Mouse (Mus musculus) midbrain, embryonic 11.5 days (tissue): ENCODE results near the gene Gm5868. TPM values are rescaled to one million over a fixed set of nuclear protein-coding genes. Genes with fewer than 3 reads are reported as not detected.

Source experiments
- ATAC-seq: fragments of 200-750 bp; cut with Nextera tagmentation; 2 replicates; pipeline ENCODE4 v1.8.0; 2017; ENCODE audit warnings: moderate TSS enrichment, moderate library complexity; ENCODE audit not compliant: low FRiP score
- DNase-seq: peaks from one replicate; pipeline ENCODE4 v3.0.0; 2015; ENCODE audit warnings: low spot score; ENCODE audit errors: missing footprints
- H3K27ac ChIP-seq: fragments of 300-500 bp; sonication (generic); 2 replicates; pipeline ENCODE4 v1.5.1; 2014; ENCODE audit warnings: low read depth, low read length
- H3K27me3 ChIP-seq: fragments of 300-500 bp; sonication (generic); 2 replicates; pipeline ENCODE4 v1.6.1; 2014; ENCODE audit warnings: mild to moderate bottlenecking, low read length, moderate library complexity, mixed read lengths; ENCODE audit not compliant: control insufficient read depth, insufficient read depth
- H3K36me3 ChIP-seq: fragments of 300-500 bp; sonication (generic); 2 replicates; pipeline ENCODE4 v1.6.1; 2014; ENCODE audit warnings: mild to moderate bottlenecking, low read length, moderate library complexity, mixed read lengths; ENCODE audit not compliant: control insufficient read depth, insufficient read depth
- H3K4me1 ChIP-seq: fragments of 300-500 bp; sonication (generic); 2 replicates; pipeline ENCODE4 v1.6.1; 2014; ENCODE audit warnings: low read length; ENCODE audit not compliant: control insufficient read depth, insufficient read depth
- H3K4me2 ChIP-seq: fragments of 300-500 bp; sonication (generic); 2 replicates; pipeline ENCODE4 v1.6.1; 2014; ENCODE audit warnings: mild to moderate bottlenecking, moderate library complexity
- H3K4me3 ChIP-seq: fragments of 300-500 bp; sonication (generic); 2 replicates; pipeline ENCODE4 v1.5.1; 2014; ENCODE audit warnings: low read depth, low read length
- H3K9ac ChIP-seq: fragments of 300-500 bp; sonication (generic); 2 replicates; pipeline ENCODE4 v1.6.1; 2014; ENCODE audit warnings: low read length
- H3K9me3 ChIP-seq: fragments of 300-500 bp; sonication (generic); 2 replicates; pipeline ENCODE4 v1.6.1; 2016; ENCODE audit warnings: low read length; ENCODE audit not compliant: control insufficient read depth
- WGBS: fragments of 180-500 bp; shearing (Covaris S2); extraction: QIAGEN DNeasy Blood & Tissue Kit; methylation state at CpG from one replicate; pipeline ENCODE4 v1.1.7; 2014; 5-methylcytosine and 5-hydroxymethylcytosine counted together
- polyA plus RNA-seq: library from polyadenylated mRNA; unstranded; fragments of >200 nt; fragmentation: Nextera tagmentation; extraction: Ambion mirVana; gene quantifications from 2 replicates; pipeline ENCODE4 v1.2.1, GENCODE M21; 2014

Gm5868 gene
- polyA plus RNA-seq, result 6.5 and 6.6 TPM in 2 replicates

DNA sequence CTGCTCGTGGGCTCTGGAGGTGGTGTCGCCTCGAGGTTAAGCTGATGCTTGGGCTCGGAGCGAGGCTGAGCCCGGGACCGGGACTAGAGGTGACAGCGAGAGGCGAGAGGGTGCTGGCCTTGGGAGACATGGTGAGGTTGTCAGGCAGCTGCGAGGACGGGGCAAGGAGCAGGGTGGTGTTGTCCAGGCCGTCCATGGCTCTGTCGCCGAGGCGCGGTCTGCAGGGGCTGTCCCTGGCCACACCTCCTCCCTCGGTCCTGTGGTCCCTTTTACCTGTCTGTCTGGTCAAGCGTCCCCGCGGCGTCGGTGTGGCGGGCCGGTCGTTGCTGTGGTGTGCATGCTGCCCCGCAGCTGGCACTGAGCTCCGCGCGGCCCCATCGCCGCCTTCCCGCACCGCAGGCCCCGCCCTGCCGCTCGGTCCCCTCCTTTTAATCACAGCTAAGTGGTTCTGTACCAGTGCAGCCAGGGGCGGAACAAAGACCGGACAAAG, at the start of gene Gm5868:
Gene Gm5868 (minus strand): TSS at position 360 of the 490 bp plus-strand sequence.
- Histone ChIP-seq H3K27ac (no peak within 1 kb of the TSS), H3K27me3 (no peaks in the 10 kb centered on the region), H3K4me3 (peak within 1 kb of the TSS; percentile 33), H3K36me3 (no peaks in the 10 kb centered on the region), H3K4me1 (no peaks in the 10 kb centered on the region; the same call in 1 of the 2 replicates), H3K9ac (peak within 1 kb of the TSS; percentile 20; the same call in 1 of the 2 replicates), H3K9me3 (no peaks in the 10 kb centered on the region), H3K4me2 (peak within 1 kb of the TSS; percentile 57)
- DNase-seq, result peak; percentile 90
- 3% methylated on average over 37 of the region's 38 CpGs for WGBS
- peak; percentile 86 for ATAC-seq

DNA sequence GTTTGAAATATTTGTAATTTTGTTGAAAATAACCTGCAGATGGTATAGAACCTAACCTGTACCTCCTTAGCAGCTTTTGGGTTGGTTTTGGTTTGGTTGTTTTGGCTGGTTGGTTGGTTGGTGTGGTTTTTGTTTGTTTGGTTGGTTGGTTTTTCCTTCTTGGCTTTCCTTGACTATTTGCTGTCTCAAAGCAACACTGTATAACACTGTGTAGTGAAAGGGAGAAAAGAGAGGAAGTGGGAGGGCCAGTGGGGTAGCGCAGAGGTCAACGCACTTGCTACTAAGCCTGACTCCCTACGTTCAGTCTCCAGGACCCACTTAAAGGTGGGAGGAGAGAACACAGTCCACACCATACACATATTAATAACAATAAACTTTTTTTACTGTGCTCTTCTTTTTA, 49.2 kb upstream of the Gm5868 start:
- ATAC-seq (no peak), DNase-seq (no peak)
- no peaks in the 10 kb centered on the region for H3K27me3 ChIP-seq
- H3K9me3 ChIP-seq, result no peaks in the 10 kb centered on the region
- H3K9ac ChIP-seq, result no peak overlapping the region
- no peak overlapping the region for H3K4me2 ChIP-seq
- H3K27ac ChIP-seq, result no peak overlapping the region
- WGBS, result 92% methylated on average over 3 of the region's 3 CpGs
- H3K4me3 ChIP-seq, result no peak overlapping the region
- H3K4me1 ChIP-seq, result no peaks in the 10 kb centered on the region
- no peaks in the 10 kb centered on the region for H3K36me3 ChIP-seq

DNA sequence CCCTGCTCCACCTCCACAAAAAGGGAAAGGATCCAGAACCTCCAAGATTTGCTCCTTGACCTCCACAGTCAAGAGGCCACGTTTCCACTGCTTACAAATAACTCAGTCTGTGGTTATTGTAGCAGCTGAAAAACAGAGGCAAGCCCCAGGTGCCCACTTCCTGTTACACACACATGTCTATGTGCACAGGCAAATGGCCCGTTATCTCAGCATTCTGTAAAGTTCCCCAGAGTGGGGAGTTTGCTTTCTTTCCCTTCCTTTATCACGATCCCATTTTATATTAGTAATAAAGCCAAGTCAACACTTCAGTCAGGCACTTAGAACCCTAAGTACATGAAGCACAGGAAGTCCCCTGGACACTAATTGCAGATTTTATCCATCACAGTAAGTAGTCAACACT, 48.8 kb upstream of the Gm5868 start:
- Histone ChIP-seq H3K4me3 (no peak overlapping the region), H3K4me2 (no peak overlapping the region), H3K27ac (no peak overlapping the region), H3K4me1 (no peaks in the 10 kb centered on the region), H3K36me3 (no peaks in the 10 kb centered on the region), H3K9me3 (no peaks in the 10 kb centered on the region), H3K9ac (no peak overlapping the region), H3K27me3 (no peaks in the 10 kb centered on the region)
- no peak for DNase-seq
- 73% methylated on average over 3 of the region's 3 CpGs for WGBS
- ATAC-seq, result no peak

DNA sequence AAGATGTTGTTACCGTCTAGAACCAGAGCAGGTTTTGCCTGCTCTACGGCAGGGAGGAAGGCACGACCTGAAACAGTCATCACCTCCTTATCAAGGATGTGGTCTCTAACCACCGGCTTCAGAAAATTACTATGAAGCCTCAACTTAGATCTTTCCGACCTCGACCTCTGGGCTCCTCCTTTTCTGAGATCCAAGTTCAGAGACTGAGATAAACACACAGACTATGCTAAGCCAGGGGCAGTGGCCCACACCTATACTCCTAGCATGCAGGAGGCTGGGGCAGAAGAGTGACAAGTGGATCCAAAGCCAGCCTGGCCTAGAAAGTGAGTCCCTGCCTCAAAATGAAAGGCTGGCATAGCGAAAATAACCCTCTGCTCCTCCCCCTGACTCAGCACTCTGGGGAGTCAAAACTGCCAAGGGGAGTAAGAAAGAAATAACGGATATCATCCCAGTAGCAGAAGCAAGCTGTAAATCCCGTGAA, 47.5 kb upstream of the Gm5868 start:
- DNase-seq (no peak), ATAC-seq (no peak)
- WGBS, result 86% methylated on average over 9 of the region's 9 CpGs
- Histone ChIP-seq H3K27me3 (no peaks in the 10 kb centered on the region), H3K9ac (no peak overlapping the region), H3K4me2 (no peak overlapping the region), H3K4me1 (no peaks in the 10 kb centered on the region), H3K4me3 (no peak overlapping the region), H3K36me3 (no peaks in the 10 kb centered on the region), H3K9me3 (no peaks in the 10 kb centered on the region), H3K27ac (no peak overlapping the region)

DNA sequence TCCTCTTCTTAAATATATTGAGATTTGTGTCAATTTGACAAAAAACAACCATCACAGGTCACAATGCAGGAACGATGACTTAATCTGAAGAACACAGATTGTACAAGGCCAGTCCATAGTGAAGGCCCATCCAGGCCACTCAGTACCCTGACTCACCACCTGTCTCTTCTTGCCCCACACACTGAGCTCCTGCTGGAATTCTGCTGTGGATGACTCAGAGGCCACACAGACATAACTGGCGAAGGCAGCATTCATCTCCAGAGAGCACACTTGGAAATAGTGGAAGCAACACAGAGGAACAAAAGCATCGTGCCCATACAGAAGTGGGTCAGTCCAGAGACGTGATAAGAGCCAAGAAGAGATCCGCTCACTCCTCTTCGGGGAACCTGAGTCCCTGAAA, 42.7 kb upstream of the Gm5868 start:
- ATAC-seq (no peak), DNase-seq (no peak)
- no peaks in the 10 kb centered on the region for H3K36me3 ChIP-seq
- 91% methylated on average over 6 of the region's 6 CpGs for whole genome bisulfite sequencing
- H3K27ac ChIP-seq, result no peak overlapping the region
- no peak overlapping the region for H3K4me2 ChIP-seq
- no peaks in the 10 kb centered on the region for H3K27me3 ChIP-seq
- no peak overlapping the region for H3K9ac ChIP-seq
- no peak overlapping the region for H3K4me3 ChIP-seq
- H3K9me3 ChIP-seq, result no peaks in the 10 kb centered on the region
- no peaks in the 10 kb centered on the region for H3K4me1 ChIP-seq

DNA sequence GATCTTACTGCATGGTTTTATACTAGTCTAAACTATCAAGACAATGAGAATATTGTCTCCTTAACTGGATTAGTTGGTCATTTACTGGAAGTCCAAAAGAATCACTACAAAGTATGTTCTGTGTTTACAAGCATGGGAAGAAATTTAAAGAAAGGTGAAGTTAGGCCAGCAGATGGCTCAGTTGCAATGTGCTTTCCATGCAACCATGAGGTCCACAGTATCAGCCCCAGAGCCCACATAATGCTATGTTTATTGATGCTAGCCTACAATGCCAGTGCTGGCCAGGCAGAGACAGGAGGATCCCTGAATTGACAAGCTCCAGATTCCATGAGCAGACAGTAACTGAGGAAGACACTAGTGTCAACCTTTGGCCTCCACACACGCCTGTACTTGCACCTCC, 33.7 kb upstream of the Gm5868 start:
- ATAC-seq, result no peak

DNA sequence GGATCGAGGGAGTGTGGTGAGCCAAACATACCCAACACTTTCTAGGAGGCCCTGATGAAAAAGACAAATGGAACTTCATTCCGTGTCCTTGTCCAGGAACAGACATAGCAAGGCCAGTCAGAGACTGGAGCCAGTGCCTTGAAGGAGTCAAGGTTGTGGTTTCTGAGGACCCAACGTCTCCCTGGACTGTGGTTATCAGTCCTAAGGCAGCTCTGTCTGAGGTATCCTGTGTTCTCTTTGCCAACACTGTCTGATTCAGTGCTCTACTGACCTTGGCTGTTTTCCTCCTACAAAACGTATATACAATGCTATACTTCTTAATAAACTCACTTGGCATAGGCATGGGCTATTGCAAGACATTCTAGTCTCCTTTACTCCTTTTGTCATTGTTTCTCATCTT, 30.1 kb upstream of the Gm5868 start:
- Histone ChIP-seq H3K4me1 (no peaks in the 10 kb centered on the region), H3K9me3 (no peaks in the 10 kb centered on the region), H3K36me3 (no peaks in the 10 kb centered on the region), H3K4me3 (no peak overlapping the region), H3K9ac (no peak overlapping the region), H3K27me3 (no peaks in the 10 kb centered on the region), H3K27ac (no peak overlapping the region), H3K4me2 (no peak overlapping the region)
- ATAC-seq (no peak), DNase-seq (no peak)
- 86% methylated on average over 4 of the region's 4 CpGs for WGBS

More for the DNA sequence above, 33.7 kb upstream of the Gm5868 start:
- Histone ChIP-seq H3K9ac (no peak overlapping the region), H3K9me3 (no peaks in the 10 kb centered on the region), H3K36me3 (no peaks in the 10 kb centered on the region), H3K4me1 (no peaks in the 10 kb centered on the region), H3K4me2 (no peak overlapping the region), H3K4me3 (no peak overlapping the region), H3K27ac (no peak overlapping the region), H3K27me3 (no peaks in the 10 kb centered on the region)
- WGBS, result 86% methylated on average over 1 of the region's 1 CpGs
- DNase-seq, result no peak

DNA sequence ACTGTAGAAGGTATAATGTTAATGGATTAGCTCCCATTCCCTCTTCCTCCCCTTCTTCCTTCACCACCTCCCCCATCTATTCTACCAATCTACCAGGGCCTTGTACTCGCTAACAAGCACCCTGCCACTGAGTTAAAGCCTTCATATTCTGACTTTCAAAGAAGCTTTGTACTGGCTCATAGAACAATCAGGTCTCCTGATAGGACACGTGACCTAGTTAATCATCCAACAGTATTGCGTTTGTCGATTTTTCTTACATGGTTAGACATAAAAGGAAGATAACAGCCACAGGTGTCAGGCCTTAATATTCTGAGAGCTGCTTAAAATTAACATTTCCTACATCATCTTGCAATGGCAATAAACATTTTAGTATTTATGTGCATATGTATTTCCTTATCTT, 15.8 kb upstream of the Gm5868 start:
- WGBS, result 90% methylated on average over 4 of the region's 4 CpGs

DNA sequence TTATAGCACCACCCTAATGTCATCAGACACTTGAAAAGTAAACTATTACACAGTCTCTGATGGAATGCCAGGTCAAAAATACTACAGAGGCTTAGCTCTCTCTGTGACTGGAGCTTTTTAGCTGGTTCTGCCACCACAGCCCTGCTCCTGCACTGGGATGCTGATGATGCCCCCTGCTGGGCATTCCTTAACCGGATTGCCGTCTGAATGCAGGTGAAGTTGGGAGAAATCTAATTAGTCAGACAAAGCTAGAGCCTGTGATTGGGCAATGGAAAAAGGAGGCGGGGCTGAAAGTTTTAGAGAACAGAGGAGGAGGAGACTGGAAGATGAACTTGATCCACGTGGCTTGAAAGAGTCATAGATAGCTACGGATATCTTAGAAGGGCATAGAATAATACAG, 13.7 kb upstream of the Gm5868 start:
- no peak overlapping the region for H3K4me2 ChIP-seq
- DNase-seq (no peak), ATAC-seq (peak; percentile 65)
- H3K4me3 ChIP-seq, result no peak overlapping the region
- no peak overlapping the region for H3K9ac ChIP-seq
- no peaks in the 10 kb centered on the region for H3K4me1 ChIP-seq
- H3K36me3 ChIP-seq, result no peaks in the 10 kb centered on the region
- H3K9me3 ChIP-seq, result no peaks in the 10 kb centered on the region
- no peak overlapping the region for H3K27ac ChIP-seq
- 13% methylated on average over 5 of the region's 5 CpGs for WGBS
- H3K27me3 ChIP-seq, result no peaks in the 10 kb centered on the region

More for the DNA sequence above, 15.8 kb upstream of the Gm5868 start:
- Histone ChIP-seq H3K27me3 (no peaks in the 10 kb centered on the region), H3K9ac (no peak overlapping the region), H3K4me1 (no peaks in the 10 kb centered on the region), H3K36me3 (no peaks in the 10 kb centered on the region), H3K4me2 (no peak overlapping the region), H3K4me3 (no peak overlapping the region), H3K9me3 (no peaks in the 10 kb centered on the region), H3K27ac (no peak overlapping the region)
- ATAC-seq (no peak), DNase-seq (no peak)
